Comparison of ENCODE assay signal across 8 mouse cellular contexts in genomic region chr7:99979546-99980131, GRCm38 (mm10). TPM values are rescaled to one million over a fixed set of nuclear protein-coding genes. Genes with fewer than 3 reads are reported as not detected.
DNase-seq lines count a peak whose midpoint lies in the region; ATAC-seq lines count a peak whose summit lies in the region.

No protein-coding gene starts in this region.

- no peaks in the 10 kb centered on the region for H3K9me3 ChIP-seq in hindbrain, embryonic 15.5 days
- H3K9me3 ChIP-seq in liver, embryonic 11.5 days (ENCODE audit: control insufficient read depth, low read length) = no peaks in the 10 kb centered on the region

- H3K36me3 ChIP-seq in hindbrain, embryonic 15.5 days = no peaks in the 10 kb centered on the region
- no peaks in the 10 kb centered on the region for H3K36me3 ChIP-seq in liver, embryonic 11.5 days (ENCODE audit: control insufficient read depth, insufficient read depth, low read length)

- peak; percentile 48 for DNase-seq in right cerebral cortex, postnatal 25 days
- no peak for DNase-seq in right cerebral cortex, postnatal 36 days (ENCODE audit: low spot score in 2 of 2)
- peak; percentile 58 for DNase-seq in cerebellum, adult 11-12 months
- peak; percentile 55 for DNase-seq in forelimb bud, embryonic 11.5 days (ENCODE audit: low read depth, low spot score)
- DNase-seq in liver, embryonic 11.5 days (ENCODE audit: low spot score) = peak; percentile 70
- DNase-seq in neural tube, embryonic 10.5 days (ENCODE audit: extremely low spot score, low spot score) = peak; percentile 84
- DNase-seq in thymus, postnatal 4 days = peak; percentile 65

- no peaks in the 10 kb centered on the region for H3K27me3 ChIP-seq in hindbrain, embryonic 15.5 days
- H3K27me3 ChIP-seq in liver, embryonic 11.5 days (replicated peaks; ENCODE audit: control insufficient read depth, insufficient read depth, low read length) = no peaks in the 10 kb centered on the region

- peak overlapping the region; percentile 71 for H3K4me2 ChIP-seq in hindbrain, embryonic 15.5 days
- H3K4me2 ChIP-seq in liver, embryonic 11.5 days = peak overlapping the region; percentile 77

- H3K9ac ChIP-seq in hindbrain, embryonic 15.5 days = peak overlapping the region; percentile 67
- H3K9ac ChIP-seq in liver, embryonic 11.5 days (ENCODE audit: low read depth, low read length) = peak overlapping the region; percentile 98

- peak; percentile 63 for ATAC-seq in hindbrain, embryonic 15.5 days (ENCODE audit: low FRiP score, low read depth)
- peak; percentile 72 for ATAC-seq in liver, embryonic 11.5 days (replicated peaks; ENCODE audit: low FRiP score)

- peak overlapping the region; percentile 93 for H3K27ac ChIP-seq in hindbrain, embryonic 15.5 days (replicated peaks)
- H3K27ac ChIP-seq in liver, embryonic 11.5 days (ENCODE audit: low read depth, low read length) = peak overlapping the region; percentile 90

- WGBS in hindbrain, embryonic 15.5 days = under 1% methylated on average over 25 of the region's 51 CpGs
- under 1% methylated on average over 43 of the region's 51 CpGs for WGBS in liver, embryonic 11.5 days

- H3K4me1 ChIP-seq in hindbrain, embryonic 15.5 days (replicated peaks) = peaks cover 27% of the 10 kb centered on the region
- H3K4me1 ChIP-seq in liver, embryonic 11.5 days (replicated peaks; ENCODE audit: control insufficient read depth, insufficient read depth, low read length) = peaks cover 18% of the 10 kb centered on the region

- H3K4me3 ChIP-seq in hindbrain, embryonic 15.5 days = peak overlapping the region; percentile 73
- H3K4me3 ChIP-seq in liver, embryonic 11.5 days (ENCODE audit: low read depth, low read length) = peak overlapping the region; percentile 86

RNA-seq across cellular contexts. Expression of gene Rnf169, which starts 0.6 kb away (rescaled TPM):
- polyA plus RNA-seq in hindbrain, embryonic 15.5 days (2015; fragmentation: Nextera tagmentation; extraction: Ambion mirVana) = 4.6 and 4.9 TPM in 2 replicates
- polyA plus RNA-seq in liver, embryonic 11.5 days (2014; fragmentation: Nextera tagmentation; extraction: Ambion mirVana) = 3.7 and 4.3 TPM in 2 replicates

RNA-seq across cellular contexts. Expression of gene Chrdl2, which starts 26.3 kb away (rescaled TPM):
- 0.71 and 1.3 TPM in 2 replicates for polyA plus RNA-seq in hindbrain, embryonic 15.5 days (2015; fragmentation: Nextera tagmentation; extraction: Ambion mirVana)
- 0.19 and 0.39 TPM in 2 replicates for polyA plus RNA-seq in liver, embryonic 11.5 days (2014; fragmentation: Nextera tagmentation; extraction: Ambion mirVana)

Comparison
In these comparisons a context has a peak if more than half of its experiments do, and no peak if none do; other contexts are left out.
1. DNase-seq: peak in right cerebral cortex, postnatal 25 days (single experiment), cerebellum, adult 11-12 months (single experiment), forelimb bud, embryonic 11.5 days (single experiment), liver, embryonic 11.5 days (single experiment), neural tube, embryonic 10.5 days (single experiment) and thymus, postnatal 4 days (single experiment); none in right cerebral cortex, postnatal 36 days (0 of 2).